ENCODE assay signal across 8 mouse cellular contexts in the genomic region with DNA sequence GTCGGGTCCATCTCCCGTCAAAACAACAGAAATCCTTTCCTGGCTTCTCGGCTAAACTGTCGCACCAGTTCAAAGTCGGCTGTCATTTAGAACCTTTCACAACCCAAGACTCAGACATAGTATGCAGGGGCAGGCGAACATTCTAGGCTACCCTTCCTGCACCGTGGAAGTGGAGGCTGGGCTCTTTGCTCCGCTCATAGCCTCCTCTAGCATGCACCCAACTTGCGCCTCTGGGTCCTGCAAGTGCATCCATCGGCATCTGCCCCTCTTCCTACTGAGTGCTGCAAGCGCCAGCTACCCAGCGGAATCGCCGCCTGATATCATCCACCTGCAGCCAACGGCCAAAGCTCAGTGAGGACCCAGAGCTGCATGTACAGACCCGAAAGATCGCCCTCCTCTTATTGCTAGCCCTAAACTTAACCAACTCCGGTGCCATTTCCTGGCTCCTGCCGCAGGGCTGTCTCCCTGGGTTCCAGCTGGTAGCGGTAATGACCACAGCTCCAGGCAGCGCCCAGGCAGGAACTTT. TPM values are rescaled to one million over a fixed set of nuclear protein-coding genes. Genes with fewer than 3 reads are reported as not detected.
A peak's percentile ranks its signal among the peaks of the same experiment; 100 is the strongest.
DNase-seq lines count a peak whose midpoint lies in the region; ATAC-seq lines count a peak whose summit lies in the region.

A gene (minus strand): TSS at position 100 of the 526 bp plus-strand sequence.

- peak; percentile 23 for ATAC-seq in kidney, embryonic 15.5 days (replicated peaks; ENCODE audit: low FRiP score)
- no peak for ATAC-seq in liver, embryonic 15.5 days (ENCODE audit: insufficient read depth)

- no peaks in the 10 kb centered on the region for H3K36me3 ChIP-seq in kidney, embryonic 15.5 days
- H3K36me3 ChIP-seq in liver, embryonic 15.5 days (replicated peaks), result no peaks in the 10 kb centered on the region

- no peak for DNase-seq in kidney, adult 9 months
- peak; percentile 33 to 42 for DNase-seq in frontal cortex, postnatal 14 days (ENCODE audit: low spot score in 2 of 2)
- DNase-seq in layer of hippocampus, adult 11-12 months (ENCODE audit: low spot score), result peak; percentile 26
- DNase-seq in right cerebral cortex, postnatal 14 days, result peak; percentile 31
- no peak for DNase-seq in B cell, adult 2 months

- no peaks in the 10 kb centered on the region for H3K9me3 ChIP-seq in kidney, embryonic 15.5 days (replicated peaks)
- no peaks in the 10 kb centered on the region for H3K9me3 ChIP-seq in liver, embryonic 15.5 days (replicated peaks)

- H3K4me2 ChIP-seq in kidney, embryonic 15.5 days, result peak within 1 kb of the TSS; percentile 98
- peak within 1 kb of the TSS; percentile 67 for H3K4me2 ChIP-seq in liver, embryonic 15.5 days

- H3K4me3 ChIP-seq in kidney, embryonic 15.5 days (replicated peaks), result peak within 1 kb of the TSS; percentile 67
- peak within 1 kb of the TSS; percentile 47 for H3K4me3 ChIP-seq in brown adipose tissue, adult 24 weeks (ENCODE audit: insufficient read depth, low read depth, low read length)
- H3K4me3 ChIP-seq in liver, embryonic 15.5 days (replicated peaks), result peak within 1 kb of the TSS; percentile 40

- peaks cover 27% of the 10 kb centered on the region for H3K4me1 ChIP-seq in kidney, embryonic 15.5 days
- no peaks in the 10 kb centered on the region; the same call in 1 of the 2 replicates for H3K4me1 ChIP-seq in brown adipose tissue, adult 24 weeks (ENCODE audit: control insufficient read depth, insufficient read depth, insufficient read length, low read length)
- no peaks in the 10 kb centered on the region; the same call in 1 of the 2 replicates for H3K4me1 ChIP-seq in liver, embryonic 15.5 days (replicated peaks)

- H3K9ac ChIP-seq in kidney, embryonic 15.5 days, result peak within 1 kb of the TSS; percentile 56
- no peak within 1 kb of the TSS for H3K9ac ChIP-seq in liver, embryonic 15.5 days

- WGBS in kidney, embryonic 15.5 days, result under 1% methylated on average over 21 of the region's 21 CpGs
- WGBS in liver, embryonic 15.5 days (ENCODE audit: insufficient replicate concordance), result 3% methylated on average over 21 of the region's 21 CpGs

- H3K27ac ChIP-seq in kidney, embryonic 15.5 days, result peak within 1 kb of the TSS; percentile 79
- H3K27ac ChIP-seq in brown adipose tissue, adult 24 weeks (replicated peaks; ENCODE audit: low read depth, low read length), result no peak within 1 kb of the TSS
- H3K27ac ChIP-seq in liver, embryonic 15.5 days (replicated peaks), result no peak within 1 kb of the TSS

- peaks cover 22% of the 10 kb centered on the region for H3K27me3 ChIP-seq in kidney, embryonic 15.5 days
- H3K27me3 ChIP-seq in liver, embryonic 15.5 days, result peaks cover 57% of the 10 kb centered on the region

RNA-seq across cellular contexts. Expression of the gene that starts here (rescaled TPM):
- 2.9 and 3.3 TPM in 2 replicates for polyA plus RNA-seq in kidney, embryonic 15.5 days (2015; fragmentation: Nextera tagmentation; extraction: Ambion mirVana)
- polyA plus RNA-seq in brown adipose tissue, adult 24 weeks (2012; ENCODE audit: insufficient read depth, insufficient read length, missing spikeins), result not detected in 2 replicates
- 0.06 and 0.07 TPM in 2 replicates for polyA plus RNA-seq in liver, embryonic 15.5 days (2015; fragmentation: Nextera tagmentation; extraction: Ambion mirVana)

Comparison
In these comparisons a context has a peak if more than half of its experiments do, and no peak if none do; other contexts are left out.
1. DNase-seq: peak in frontal cortex, postnatal 14 days (2 of 2), layer of hippocampus, adult 11-12 months (single experiment) and right cerebral cortex, postnatal 14 days (single experiment); none in kidney, adult 9 months (single experiment) and B cell, adult 2 months (0 of 2).
2. Peak in every context shown above with its lines, with median percentiles within 50 percentile points of each other: H3K4me3 ChIP-seq.